Mouse (Mus musculus): ENCODE results near the gene Slc45a3. TPM values are rescaled to one million over a fixed set of nuclear protein-coding genes. Genes with fewer than 3 reads are reported as not detected.

Gene Slc45a3
- total RNA-seq, 2 experiments from 2014 or later = 0.43 to 0.64 TPM

DNA sequence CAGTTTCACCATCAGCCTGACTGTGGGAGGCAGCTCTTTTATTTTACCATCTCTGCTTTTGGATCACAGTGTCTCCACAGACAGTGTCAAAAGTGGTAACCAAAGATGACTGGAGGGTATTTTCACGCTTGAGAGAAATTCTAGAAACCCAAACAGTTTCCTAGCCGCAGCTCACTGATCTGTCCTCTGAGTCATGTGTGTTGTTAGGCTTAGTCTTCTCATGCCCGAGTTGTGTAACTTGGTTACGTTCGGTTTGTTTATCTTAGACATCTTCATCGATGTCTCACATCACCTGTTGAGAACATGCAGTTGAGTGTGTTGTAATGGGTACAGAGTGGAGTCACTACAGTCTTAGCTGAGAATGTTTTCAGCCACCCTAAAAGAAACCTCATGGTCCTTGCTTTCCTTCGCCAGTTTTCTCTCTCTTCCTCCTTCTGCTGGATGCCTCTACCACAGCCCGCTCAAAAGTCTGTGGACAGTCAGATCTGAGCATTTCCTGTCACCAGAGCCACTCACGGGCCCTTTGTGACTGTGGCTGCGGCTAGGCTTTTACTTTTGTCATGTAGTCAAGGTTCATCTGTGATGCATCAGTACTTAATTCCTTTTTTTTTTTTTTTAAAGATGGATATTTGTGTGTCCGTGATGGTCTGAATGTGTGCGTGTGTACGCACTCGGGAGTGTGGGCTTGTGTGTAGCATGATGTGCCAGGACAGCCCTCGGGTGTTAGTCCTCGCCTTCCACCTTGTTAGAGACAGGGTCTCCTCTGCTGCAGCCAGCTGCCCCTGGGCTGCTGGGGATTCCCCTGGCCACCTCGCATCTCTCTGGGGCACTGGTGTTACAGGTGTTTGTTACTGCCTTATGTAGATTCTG is 48.1 kb downstream of the Slc45a3 start:
- intact Hi-C loops (cut with DNase I) = loop anchor here (10.0 kb wide), 1 partner anchor 494 kb away; the partner anchor contains the start of gene Tmem81
- DNase-seq (ENCODE audit: extremely low spot score in 1 of 2, low spot score in 2 of 2) = no peak

DNA sequence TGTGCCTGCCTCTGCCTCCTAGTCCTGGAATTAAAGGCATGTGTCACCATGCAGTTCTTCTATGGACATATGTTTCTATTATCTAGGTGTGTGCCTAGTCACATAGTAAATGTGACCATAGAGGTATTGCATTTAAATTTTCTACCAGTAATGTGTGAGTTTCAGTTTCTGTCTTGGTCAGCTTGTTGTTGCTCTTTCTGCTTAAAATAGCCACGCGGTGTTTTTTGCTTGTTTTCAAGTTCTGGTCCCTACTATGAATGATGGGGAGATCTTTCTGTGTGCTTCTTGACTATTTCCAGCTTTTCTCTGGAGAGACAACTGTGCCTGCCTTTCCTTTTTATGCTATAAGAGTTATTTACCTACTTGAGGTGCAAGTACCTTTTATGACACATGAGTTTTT is 49.0 kb downstream of the Slc45a3 start:
- DNase-seq (ENCODE audit: extremely low spot score in 1 of 2, low spot score in 2 of 2) = no peak
- intact Hi-C loops (cut with DNase I) = loop anchor here (10.0 kb wide), 1 partner anchor 493 kb away; the partner anchor contains the start of gene Tmem81

DNA sequence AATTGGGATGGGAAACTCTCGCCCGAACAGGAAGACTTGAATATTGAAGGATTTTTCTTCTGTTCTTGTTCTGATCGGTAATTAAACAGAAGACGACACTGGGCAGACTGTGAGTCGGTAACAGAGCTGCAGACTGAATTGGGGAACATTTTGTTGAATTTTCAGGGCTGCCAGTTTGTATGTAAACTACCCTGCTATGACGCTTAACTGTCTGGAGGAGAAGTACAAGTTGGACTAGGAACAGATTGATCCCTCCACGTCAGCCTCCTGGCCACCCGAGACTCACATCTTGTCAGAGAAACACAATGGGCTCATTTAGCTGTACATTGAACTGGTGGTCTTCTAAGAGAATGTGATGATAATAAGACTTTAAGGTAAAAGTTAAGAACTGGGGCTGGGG is 50.1 kb downstream of the Slc45a3 start:
- intact Hi-C loops (cut with DNase I) = loop anchor here (10.0 kb wide), 1 partner anchor 492 kb away; the partner anchor contains the start of gene Tmem81
- no peak for DNase-seq (ENCODE audit: extremely low spot score in 1 of 2, low spot score in 2 of 2)

DNA sequence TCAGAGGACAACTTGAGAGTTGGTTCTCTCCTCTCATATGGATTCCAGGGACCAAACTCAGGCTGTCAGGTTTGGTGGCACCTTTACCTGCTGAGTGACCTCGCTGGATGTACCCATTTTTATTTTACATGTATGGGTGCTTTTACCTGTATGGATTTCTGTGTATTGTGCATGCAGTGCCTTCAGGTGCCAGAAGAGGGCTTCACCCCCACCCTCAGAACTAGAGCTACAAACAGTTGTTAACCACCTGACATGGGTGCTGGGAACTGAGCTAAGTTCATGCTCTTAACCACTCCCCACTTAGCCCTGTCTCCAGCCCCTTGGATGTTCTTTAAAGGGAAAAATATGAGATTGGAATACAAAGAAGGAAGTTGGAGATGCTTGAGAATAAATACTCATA is 52.0 kb downstream of the Slc45a3 start:
- no peak for DNase-seq (ENCODE audit: extremely low spot score in 1 of 2, low spot score in 2 of 2)
- intact Hi-C loops (cut with DNase I) = loop anchor here (10.0 kb wide), 1 partner anchor 490 kb away; the partner anchor contains the start of gene Tmem81

DNA sequence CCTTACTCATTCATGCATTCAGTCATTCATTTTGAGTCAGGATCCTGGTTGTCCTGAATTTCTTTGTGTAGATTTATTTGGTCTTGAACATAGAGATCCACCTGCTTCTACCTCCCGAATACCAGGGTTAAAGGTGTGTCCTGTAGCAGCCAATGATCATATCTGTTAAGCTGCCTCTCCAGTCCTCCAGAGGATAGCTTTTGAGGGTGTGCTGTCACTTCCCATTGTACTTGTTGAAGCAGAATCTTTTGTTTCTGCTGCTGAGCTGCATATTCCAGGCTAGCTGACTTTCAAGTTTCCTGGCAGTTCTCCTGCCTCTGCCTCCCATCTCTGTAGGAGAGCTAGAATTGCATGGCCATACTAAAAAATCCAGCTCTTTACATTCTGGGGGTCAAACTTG is 53.9 kb downstream of the Slc45a3 start:
- DNase-seq (ENCODE audit: extremely low spot score in 1 of 2, low spot score in 2 of 2) = no peak
- intact Hi-C loops (cut with DNase I) = loop anchor here (10.0 kb wide), 1 partner anchor 488 kb away; the partner anchor contains the start of gene Tmem81

DNA sequence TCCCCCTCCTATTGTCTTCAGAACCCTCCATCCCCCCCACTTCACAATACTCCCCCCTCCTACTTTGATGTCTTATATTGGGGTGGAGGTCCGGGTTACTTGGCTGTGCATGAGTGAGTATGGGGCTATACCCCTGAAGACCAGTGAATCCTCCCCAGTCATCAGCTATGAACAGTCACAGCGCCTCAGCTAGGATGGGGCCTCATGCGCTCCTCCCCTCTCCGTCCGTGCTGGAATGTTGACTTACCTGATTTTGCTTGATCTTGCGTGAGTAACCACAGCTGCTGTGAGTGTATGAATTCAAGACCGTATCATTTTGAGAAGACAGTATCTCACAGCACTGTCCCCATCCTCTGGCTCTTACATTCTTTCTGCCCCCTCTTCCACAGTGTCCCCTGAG is 57.1 kb downstream of the Slc45a3 start:
- intact Hi-C loops (cut with DNase I) = loop anchor here (10.0 kb wide), 1 partner anchor 485 kb away; the partner anchor contains the start of gene Tmem81
- no peak for DNase-seq (ENCODE audit: extremely low spot score in 1 of 2, low spot score in 2 of 2)

DNA sequence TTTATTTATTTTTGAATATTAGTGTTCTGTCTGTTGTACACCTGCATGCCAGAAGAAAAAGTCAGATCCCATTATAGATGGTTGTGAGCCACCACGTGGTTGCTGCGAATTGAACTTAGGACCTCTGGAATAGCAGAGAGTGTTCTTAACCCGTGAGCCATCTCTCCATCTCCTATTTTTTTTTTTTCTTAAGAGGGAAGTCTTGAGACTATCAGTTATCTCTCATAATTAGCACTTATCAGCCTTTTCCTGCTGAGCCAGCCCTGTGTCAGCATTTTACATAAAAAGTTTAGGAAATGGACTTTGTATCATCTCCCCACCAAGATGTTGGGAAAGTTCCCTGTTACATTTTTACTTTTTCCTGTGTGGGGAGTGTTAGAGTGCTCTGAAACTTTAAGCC is 59.3 kb downstream of the Slc45a3 start:
- intact Hi-C loops (cut with DNase I) = no loop called here
- DNase-seq (ENCODE audit: extremely low spot score in 1 of 2, low spot score in 2 of 2) = no peak

DNA sequence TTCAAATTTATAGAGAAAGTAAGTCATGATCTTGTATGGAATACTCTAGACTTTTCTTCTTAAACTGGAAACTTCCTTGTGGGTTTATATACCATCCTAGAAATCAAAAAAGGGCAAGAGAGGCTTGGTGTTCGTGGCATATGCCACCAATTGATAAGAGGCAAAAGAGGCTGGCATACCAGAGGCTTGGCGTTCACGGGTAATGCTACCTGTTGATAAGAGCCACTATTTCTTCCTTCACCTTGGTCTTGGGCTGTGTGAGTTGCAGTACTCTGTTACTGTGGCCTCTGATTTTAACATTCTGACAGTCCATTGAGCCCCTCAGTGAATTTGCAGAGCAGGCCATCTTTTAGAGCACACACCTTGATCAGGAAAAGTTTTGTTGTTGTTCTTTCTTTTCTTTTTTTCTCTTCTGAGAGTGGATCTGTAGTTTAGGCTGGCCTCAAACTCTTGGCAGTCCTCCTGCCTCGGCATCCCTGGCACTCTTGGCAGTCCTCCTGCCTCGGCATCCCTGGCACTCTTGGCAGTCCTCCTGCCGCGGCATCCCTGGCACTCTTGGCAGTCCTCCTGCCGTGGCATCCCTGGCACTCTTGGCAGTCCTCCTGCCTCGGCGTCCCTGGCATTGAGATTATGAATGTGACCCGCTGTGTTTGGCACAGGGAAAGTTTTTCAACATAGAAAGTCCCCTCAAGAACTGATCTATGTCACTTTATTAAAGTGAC is 64.3 kb downstream of the Slc45a3 start:
- intact Hi-C loops (cut with DNase I) = no loop called here

DNA sequence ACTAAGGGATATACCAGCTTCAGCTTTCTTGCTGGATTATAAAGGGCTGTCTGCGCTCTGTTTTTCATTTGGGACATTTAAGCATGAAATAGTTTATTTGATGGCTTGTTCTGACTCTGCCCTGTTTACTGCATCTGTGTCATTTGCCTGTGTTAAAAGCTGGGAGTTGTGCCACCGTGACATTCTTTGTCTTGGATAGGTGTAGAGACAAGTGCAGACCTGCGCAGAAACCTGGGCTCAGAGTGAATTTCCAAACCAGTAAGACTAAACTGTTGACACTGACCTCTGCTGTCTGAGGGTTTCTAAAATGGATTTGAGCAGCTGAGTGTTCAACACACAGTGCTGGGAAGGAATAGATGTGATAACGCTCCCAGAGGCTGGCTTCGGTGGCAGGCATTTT is 65.2 kb downstream of the Slc45a3 start:
- no peak for DNase-seq (ENCODE audit: extremely low spot score in 1 of 2, low spot score in 2 of 2)
- intact Hi-C loops (cut with DNase I) = no loop called here

More for the DNA sequence above, 64.3 kb downstream of the Slc45a3 start:
- peak in 1 of 2 experiments; percentile 31 for DNase-seq (ENCODE audit: extremely low spot score in 1 of 2, low spot score in 2 of 2)

DNA sequence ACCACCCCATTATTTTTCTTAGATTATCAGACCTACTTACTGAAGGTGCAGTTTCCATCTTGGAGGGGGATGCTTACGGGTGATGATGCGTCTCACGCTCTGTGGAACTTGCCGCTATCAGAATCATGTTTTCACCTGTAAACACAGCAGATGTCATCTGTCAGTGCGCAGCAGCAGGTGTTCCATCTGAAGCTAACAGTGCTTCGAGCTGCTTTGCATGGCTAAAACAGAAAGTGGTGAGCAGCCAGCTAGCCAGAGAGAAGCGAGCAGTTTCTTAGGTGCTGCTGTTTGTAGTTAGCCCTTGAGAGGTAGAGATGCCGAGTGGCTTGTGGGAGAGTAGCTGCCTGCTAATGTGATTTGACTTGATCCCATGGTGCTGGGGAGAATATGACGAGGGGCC is 65.6 kb downstream of the Slc45a3 start:
- intact Hi-C loops (cut with DNase I) = no loop called here

DNA sequence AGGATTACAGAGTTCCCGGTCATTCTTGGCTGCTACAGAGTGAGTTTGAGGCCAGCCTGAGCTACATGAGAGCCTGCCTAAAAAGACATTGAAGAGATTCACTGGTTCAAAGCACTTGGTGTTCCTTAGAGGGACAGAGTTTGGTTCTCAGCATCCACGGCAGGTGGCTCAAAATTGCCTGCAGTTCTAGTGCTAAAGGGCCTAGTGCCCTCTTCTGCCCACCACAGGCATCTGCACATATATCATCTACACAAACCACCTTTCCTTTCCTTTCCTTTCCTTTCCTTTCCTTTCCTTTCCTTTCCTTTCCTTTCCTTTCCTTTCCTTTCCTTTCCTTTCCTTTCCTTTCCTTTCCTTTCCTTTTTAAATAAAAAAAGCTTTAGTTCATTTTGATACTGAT is 67.8 kb downstream of the Slc45a3 start:
- intact Hi-C loops (cut with DNase I) = no loop called here
- no peak for DNase-seq (ENCODE audit: extremely low spot score in 1 of 2, low spot score in 2 of 2)

More for the DNA sequence above, 65.6 kb downstream of the Slc45a3 start:
- no peak for DNase-seq (ENCODE audit: extremely low spot score in 1 of 2, low spot score in 2 of 2)

DNA sequence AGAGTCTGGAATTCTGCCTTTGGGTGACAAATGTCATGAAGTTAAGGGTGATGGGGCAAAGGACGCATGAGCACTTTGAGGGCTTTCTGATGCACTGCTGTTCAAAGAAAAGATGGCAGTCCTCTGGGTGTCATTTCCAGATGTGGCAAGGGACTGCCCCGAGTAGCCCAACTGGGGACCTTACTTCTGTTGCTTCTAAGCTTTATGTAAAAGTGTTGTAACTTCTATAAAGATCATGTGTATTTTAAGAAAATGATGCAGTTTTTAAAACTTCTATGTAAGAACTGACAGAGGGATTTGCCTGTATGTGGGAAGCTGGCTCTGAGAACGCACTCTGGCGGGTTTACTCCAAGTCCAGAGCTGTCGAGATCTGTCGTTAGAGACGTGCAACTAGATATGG is 69.4 kb downstream of the Slc45a3 start:
- intact Hi-C loops (cut with DNase I) = no loop called here
- no peak for DNase-seq (ENCODE audit: extremely low spot score in 1 of 2, low spot score in 2 of 2)

Other genes starting within 250 kb of the Slc45a3 start
- under 1 TPM; 0.18 to 0.24 TPM for gene Slc26a9, start 218.9 kb upstream of the Slc45a3 start, total RNA-seq (2021)
- under 1 TPM; 0.69 to 0.94 TPM for gene Pm20d1, start 165.6 kb upstream of the Slc45a3 start, total RNA-seq (2021)
- gene Slc41a1, start 135.5 kb upstream of the Slc45a3 start, total RNA-seq (2021) = 10 to 100 TPM; 43.8 to 43.9 TPM
- 1 to 10 TPM; 5.5 to 5.6 TPM for gene Rab29, start 95.7 kb upstream of the Slc45a3 start, total RNA-seq (2021)
- gene Nucks1, start 52.4 kb upstream of the Slc45a3 start, total RNA-seq (2021) = 100 to 1,000 TPM; 204 to 210 TPM
- 10 to 100 TPM; 51.9 to 61.5 TPM for gene Elk4, start 44.6 kb downstream of the Slc45a3 start, total RNA-seq (2021)
- gene Mfsd4a, start 105.1 kb downstream of the Slc45a3 start, total RNA-seq (2021) = 10 to 100 TPM; 65.1 to 74.0 TPM
- 10 to 100 TPM; 17.6 to 19.9 TPM for gene Cdk18, start 176.7 kb downstream of the Slc45a3 start, total RNA-seq (2021)
- 1 to 10 TPM; 4.4 to 5.2 TPM for gene Lemd1, start 228.5 kb downstream of the Slc45a3 start, total RNA-seq (2021)
- 1 to 10 TPM; 3.2 TPM for gene AC124108.1, start 228.5 kb downstream of the Slc45a3 start, total RNA-seq (2021)

Data from left cerebral cortex, postnatal 10 days (tissue).